Mouse (Mus musculus) left cerebral cortex, postnatal 25 days (tissue): ENCODE results near the gene Efcab2. TPM values are rescaled to one million over a fixed set of nuclear protein-coding genes. Genes with fewer than 3 reads are reported as not detected.
A peak's percentile ranks its signal among the peaks of the same experiment; 100 is the strongest.

Experiments used
- DNase-seq, 2 experiments: peaks; one replicate each; pipeline ENCODE4 v3.0.0; 2022; ENCODE audit warnings: low spot score in 2 of 2, mixed read lengths in 1 of 2
- intact Hi-C: fragments of 180-260 bp; cut with DNase I; formaldehyde crosslinking; loops from one replicate; pipeline ENCODE4 v1.15.1; 2025
- total RNA-seq, 2 experiments: library from RNA; stranded (reverse); gene quantifications; 2 replicates each; pipeline ENCODE4 v1.2.3; 2021

The Efcab2 gene
- 10 to 100 TPM in 1 of 2 experiments, 1 to 10 TPM in 1; 8.0 to 11.5 TPM for total RNA-seq

GRCm38 (mm10) chr1:178405951-178406711 lies at the start of gene Efcab2:
Gene Efcab2 (plus strand): TSS chr1:178406085.
- intact Hi-C loops, result loop anchor here (1.0 to 2.0 kb wide), 4 partner anchors 37 to 88 kb away; partner anchors contain the start of gene Hnrnpu
- peak; percentile 84 to 85 for DNase-seq

GRCm38 (mm10) chr1:178357776-178358710 lies 47.8 kb upstream of the Efcab2 start:
- DNase-seq, result peak; percentile 71 to 96
- intact Hi-C loops, result loop anchor here (5.0 kb wide), 1 partner anchor 74 kb away; no protein-coding TSS in a partner anchor

DNA sequence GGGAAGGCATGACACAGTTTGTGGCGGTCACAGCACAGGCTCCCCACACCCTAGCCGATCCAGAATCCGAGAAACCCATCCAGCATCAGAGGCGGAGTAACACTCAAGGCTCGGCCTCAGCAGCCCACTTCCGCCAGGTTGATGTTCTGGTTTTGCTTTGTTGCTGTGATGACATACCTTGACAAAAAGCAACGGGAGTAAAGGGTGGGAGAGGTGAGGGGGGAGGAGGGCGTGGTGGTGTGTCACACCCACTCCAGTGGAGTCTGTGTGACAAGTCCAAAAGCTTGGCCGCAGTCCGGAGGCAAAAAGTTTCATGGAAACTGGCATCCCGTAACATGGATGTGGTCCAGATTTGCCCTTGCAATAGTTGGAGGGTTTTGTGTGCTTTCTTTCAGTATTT lies 45.6 kb upstream of the Efcab2 start:
- intact Hi-C loops, result no loop called here
- no peak for DNase-seq

- DNase-seq, result no peak
- intact Hi-C loops, result no loop called here
Observed at GRCm38 (mm10) chr1:178360702-178361101, 45.2 kb upstream of the Efcab2 start.

DNA sequence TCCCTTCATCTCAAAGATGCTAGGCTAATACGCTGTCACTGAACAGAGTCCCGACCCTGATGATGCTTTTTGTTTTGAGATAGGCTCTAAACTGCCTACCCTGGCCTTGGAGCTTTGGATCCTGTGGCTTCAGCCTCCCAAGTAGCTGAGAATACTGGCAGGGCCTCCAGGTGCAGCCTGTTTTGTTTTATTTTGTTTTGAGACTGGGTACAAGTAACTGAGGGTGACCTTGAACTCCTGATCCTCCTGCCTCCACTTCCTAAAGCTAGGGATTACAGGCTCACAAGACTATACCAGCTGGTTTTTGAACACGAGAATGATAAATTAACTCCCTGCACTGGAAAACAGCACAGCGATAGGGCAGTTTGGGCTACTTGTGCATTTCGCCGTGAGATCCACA lies 40.7 kb upstream of the Efcab2 start:
- no peak for DNase-seq
- intact Hi-C loops, result no loop called here

- intact Hi-C loops, result no loop called here
- no peak for DNase-seq
Observed at GRCm38 (mm10) chr1:178368121-178368520, 37.8 kb upstream of the Efcab2 start.

DNA sequence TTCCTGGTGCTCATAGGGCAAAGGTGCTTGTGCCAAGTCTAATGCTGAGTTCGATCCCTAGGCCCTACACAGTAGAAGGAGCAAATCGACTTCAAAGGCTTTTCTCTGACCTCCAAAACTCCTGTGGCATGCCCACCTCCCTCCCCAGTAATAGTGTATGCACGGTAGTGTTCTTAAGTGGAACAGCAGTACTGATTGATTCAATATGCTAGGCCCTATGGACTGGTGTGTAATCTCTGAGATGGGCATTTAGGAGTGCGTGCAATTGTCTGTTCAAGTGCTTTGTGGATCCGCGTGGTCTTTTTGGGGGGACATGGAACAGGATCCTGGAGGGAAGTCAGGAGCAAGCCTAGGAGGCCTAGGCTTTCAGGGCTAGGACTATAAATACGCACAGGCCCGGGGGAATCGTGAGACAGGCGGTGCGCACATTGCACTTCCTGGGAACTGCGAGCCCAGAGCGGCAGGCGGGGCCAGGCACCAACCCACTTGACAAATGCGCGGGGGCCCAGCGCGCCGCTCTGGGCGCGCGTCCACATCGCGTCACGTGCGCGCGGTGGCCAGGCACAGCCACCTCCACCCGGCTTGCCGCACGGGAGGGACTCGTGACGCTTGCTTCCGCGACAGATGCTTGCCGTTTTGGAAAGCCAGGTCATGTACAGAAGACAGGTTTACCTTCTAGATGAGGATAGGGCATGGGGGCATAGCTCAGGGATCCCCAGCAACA lies 37.2 kb upstream of the Efcab2 start:
- intact Hi-C loops, result loop anchor here (1.0 kb wide), 3 partner anchors 31 to 50 kb away; partner anchors contain the start of genes Efcab2 and Hnrnpu
- DNase-seq, result peak; percentile 95 to 98

DNA sequence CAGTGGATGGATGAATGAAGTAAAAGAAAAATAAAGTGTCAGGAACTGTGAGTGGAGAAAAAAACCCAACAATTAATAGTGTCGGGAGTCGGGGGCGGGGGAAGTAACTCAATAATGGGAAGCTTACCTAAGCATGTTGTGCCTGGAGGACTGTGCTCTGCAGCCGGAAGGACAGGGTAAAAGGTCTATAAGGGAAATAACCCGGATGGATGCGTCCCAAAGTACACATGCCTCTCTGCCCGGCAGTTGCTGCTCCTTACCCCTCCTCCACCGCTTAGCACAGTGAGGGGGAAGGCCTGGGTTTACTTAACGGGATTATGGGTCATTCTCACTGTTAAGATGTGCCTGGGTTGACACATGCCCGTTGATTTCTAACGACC lies 36.6 kb upstream of the Efcab2 start:
- intact Hi-C loops, result loop anchor here (1.0 kb wide), 3 partner anchors 32 to 51 kb away; partner anchors contain the start of genes Efcab2 and Hnrnpu
- DNase-seq, result peak in 1 of 2 experiments; percentile 39

DNA sequence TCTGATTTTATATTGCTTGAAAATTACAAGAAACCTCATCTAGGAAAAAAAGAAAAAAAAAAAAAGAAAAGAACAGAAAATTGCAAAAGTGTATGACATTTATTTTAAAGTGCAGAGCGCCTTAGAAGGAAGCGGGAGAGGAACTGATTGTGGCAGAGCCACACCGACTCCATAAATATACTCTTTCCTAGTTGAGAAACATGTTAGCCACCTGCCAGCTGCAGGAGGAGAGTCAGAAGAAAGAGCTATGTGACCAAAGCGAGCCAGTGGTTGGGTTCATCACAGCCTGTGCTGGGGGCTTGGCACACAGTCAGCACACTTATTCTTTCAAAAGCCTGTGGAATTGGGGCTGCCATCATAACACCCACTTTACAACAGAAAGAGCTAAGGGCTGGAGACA lies 33.2 kb upstream of the Efcab2 start:
- peak in 1 of 2 experiments; percentile 14 for DNase-seq
- intact Hi-C loops, result no loop called here

- intact Hi-C loops, result no loop called here
- DNase-seq, result no peak
Observed at GRCm38 (mm10) chr1:178375381-178375780, 30.5 kb upstream of the Efcab2 start.

GRCm38 (mm10) chr1:178376061-178376460 lies 29.8 kb upstream of the Efcab2 start:
- intact Hi-C loops, result no loop called here
- no peak for DNase-seq

DNA sequence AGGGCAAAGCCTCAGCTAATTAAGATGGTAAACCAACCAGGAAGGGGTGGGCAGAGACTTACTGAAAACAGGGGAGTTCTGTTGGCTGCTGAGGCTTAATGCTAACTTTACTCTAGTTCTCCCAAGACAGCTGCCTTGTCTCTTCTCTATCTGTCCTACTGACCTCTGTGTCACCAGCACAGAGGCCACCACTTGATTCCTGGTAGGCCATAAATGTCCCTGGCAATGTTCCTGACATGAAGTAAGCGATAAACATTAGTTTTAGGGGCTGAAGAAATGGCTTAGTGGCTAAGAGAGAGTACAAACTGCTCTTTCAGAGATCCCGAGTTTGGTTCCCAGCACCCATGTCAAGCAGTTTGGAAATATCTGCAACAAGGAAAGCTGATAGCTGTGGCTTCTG lies 29.0 kb upstream of the Efcab2 start:
- intact Hi-C loops, result no loop called here
- no peak for DNase-seq

DNA sequence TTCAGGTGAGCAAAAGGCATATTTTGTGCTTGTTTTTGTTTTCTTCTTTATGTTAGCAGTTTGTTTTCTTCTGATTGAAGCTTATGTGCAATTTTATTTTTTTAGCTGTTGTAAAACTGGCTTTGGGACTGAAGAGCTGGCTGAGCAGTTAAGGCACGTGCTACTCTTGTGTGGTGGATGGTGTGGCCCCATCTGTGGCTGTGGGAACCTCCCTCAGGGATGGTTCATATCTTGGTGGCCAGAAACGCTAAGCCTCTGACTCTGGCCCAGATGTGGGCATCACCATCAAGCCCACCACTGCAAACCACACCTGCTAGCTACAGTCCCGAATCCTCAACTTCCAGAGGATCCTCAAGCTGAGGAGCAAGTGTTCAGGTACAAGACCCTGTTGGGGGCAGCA lies 27.8 kb upstream of the Efcab2 start:
- no peak for DNase-seq
- intact Hi-C loops, result no loop called here

GRCm38 (mm10) chr1:178379224-178379623 lies 26.7 kb upstream of the Efcab2 start:
- intact Hi-C loops, result no loop called here

DNA sequence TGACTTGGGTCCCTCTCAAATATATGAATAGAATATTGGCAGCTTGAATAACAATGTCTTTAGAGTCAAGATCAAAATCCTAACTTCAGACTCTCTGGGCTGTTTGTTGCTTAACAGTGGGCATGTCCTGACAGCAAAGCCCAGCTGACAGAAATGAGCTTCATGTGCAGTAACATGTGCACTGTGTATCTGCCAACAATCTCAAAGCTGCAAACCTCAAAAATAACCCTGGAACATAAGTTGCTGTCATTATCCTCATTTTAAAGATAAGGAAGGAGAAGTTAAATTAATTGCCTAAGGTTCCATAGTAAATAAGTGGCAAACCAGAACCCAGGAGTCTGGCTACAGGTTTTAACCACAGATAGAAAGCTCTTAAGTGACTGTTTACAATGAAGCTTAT lies 23.7 kb upstream of the Efcab2 start:
- peak; percentile 12 to 42 for DNase-seq
- intact Hi-C loops, result no loop called here

More at GRCm38 (mm10) chr1:178379224-178379623, 26.7 kb upstream of the Efcab2 start:
- no peak for DNase-seq

- intact Hi-C loops, result no loop called here
- DNase-seq, result no peak
Observed at GRCm38 (mm10) chr1:178388802-178389201, 17.1 kb upstream of the Efcab2 start.

- no peak for DNase-seq
- intact Hi-C loops, result no loop called here
Observed at GRCm38 (mm10) chr1:178389401-178389800, 16.5 kb upstream of the Efcab2 start.

GRCm38 (mm10) chr1:178392970-178393369 lies 12.9 kb upstream of the Efcab2 start:
- no peak for DNase-seq
- intact Hi-C loops, result no loop called here

- intact Hi-C loops, result no loop called here
Observed at GRCm38 (mm10) chr1:178395091-178395490, 10.8 kb upstream of the Efcab2 start.

GRCm38 (mm10) chr1:178396383-178396782 lies 9.5 kb upstream of the Efcab2 start:
- intact Hi-C loops, result no loop called here
- no peak for DNase-seq

More at GRCm38 (mm10) chr1:178395091-178395490, 10.8 kb upstream of the Efcab2 start:
- no peak for DNase-seq
